Mouse (Mus musculus): Measurements from ENCODE around the gene Aldh18a1. TPM values are rescaled to one million over a fixed set of nuclear protein-coding genes. Genes with fewer than 3 reads are reported as not detected.

Aldh18a1 gene
- total and polyA plus RNA-seq, 3 experiments: 101 to 193 (median 120) TPM

DNA sequence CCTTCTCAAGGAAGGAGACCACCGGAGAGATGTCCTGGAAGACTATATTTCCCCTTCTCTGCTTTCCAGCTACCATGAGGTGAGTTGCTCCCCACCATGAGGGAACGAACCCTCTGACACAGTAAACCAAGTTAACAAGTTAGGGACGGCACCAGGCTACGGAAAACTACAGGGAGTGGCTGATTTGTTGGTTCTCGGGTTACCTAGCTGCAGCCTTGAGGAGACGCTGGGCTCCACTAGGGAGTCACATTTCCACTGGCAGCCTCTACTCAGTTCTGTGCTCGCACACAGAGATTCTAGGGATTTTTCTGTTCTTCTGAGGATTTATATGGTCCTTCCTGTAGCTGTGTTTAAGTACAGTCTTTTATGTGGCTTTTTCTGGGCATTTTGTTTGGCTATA, 32.2 kb downstream of the Aldh18a1 start:
- Histone ChIP-seq H3K79me2 (replicated peaks; ENCODE audit: control insufficient read depth, extremely low read depth, insufficient read depth, poor library complexity, severe bottlenecking) (no peaks in the 10 kb centered on the region), H3K9me3 (replicated peaks; ENCODE audit: low read length) (no peaks in the 10 kb centered on the region), H3K4me3 (replicated peaks in 1 of 3; ENCODE audit: low read depth in 2 of 3, low read length in 2 of 3, poor library complexity in 1 of 3) (no peak overlapping the region), H3K27me3 (replicated peaks) (no peaks in the 10 kb centered on the region), H3K9ac (ENCODE audit: insufficient read depth, low read depth) (no peak overlapping the region), H3K4me1 (ENCODE audit: control insufficient read depth in 1 of 2, insufficient read depth in 2 of 2) (no peaks in the 10 kb centered on the region), H3K27ac (ENCODE audit: insufficient read depth, low read depth) (no peak overlapping the region), H3K4me2 (ENCODE audit: insufficient read depth, low read depth, poor library complexity, severe bottlenecking) (no peak overlapping the region), H3K36me3 (replicated peaks in 1 of 2; ENCODE audit: control insufficient read depth in 1 of 2, insufficient read depth in 1 of 2, low read length in 1 of 2) (peaks cover 72 to 75% of the 10 kb centered on the region in 2 experiments)
- DNase-seq (ENCODE audit: extremely low read depth): no peak
- dilution Hi-C loops (cut with MboI; ENCODE audit: extremely low pct_ligation_motif_present, extremely low pct_unique_long_range_greater_than_20kb, low sequenced_read_pairs): no loop called here
- no peak for TF ChIP-seq ETS1 (conservative IDR thresholded peaks at IDR 0.05; ENCODE audit: low read depth, low read length)
- TF ChIP-seq RAD21 (IDR thresholded peaks at IDR 0.05; ENCODE audit: low read depth, low read length): no peak
- TF ChIP-seq IRF4 (IDR thresholded peaks at IDR 0.05; ENCODE audit: low read depth, low read length): no peak
- TF ChIP-seq CTCF (conservative IDR thresholded peaks at IDR 0.05 in 1 of 2, IDR thresholded peaks at IDR 0.05 in 1 of 2; ENCODE audit: low read depth in 2 of 2, low read length in 2 of 2): no peak
- TF ChIP-seq NRF1 (IDR thresholded peaks at IDR 0.05; ENCODE audit: low read depth, low read length): no peak
- no peak for TF ChIP-seq ZNF384 (IDR thresholded peaks at IDR 0.05; ENCODE audit: low read depth, low read length)
- no peak for TF ChIP-seq ELF1 (IDR thresholded peaks at IDR 0.05; ENCODE audit: low read depth, low read length)
- no peak for TF ChIP-seq JUND (conservative IDR thresholded peaks at IDR 0.05; ENCODE audit: low read depth, low read length)
- no peak for TF ChIP-seq RCOR1 (conservative IDR thresholded peaks at IDR 0.05; ENCODE audit: low read depth, low read length)
- no peak for TF ChIP-seq ZKSCAN1 (IDR thresholded peaks at IDR 0.05; ENCODE audit: borderline replicate concordance, low read depth, low read length)
- no peak for TF ChIP-seq UBTF (IDR thresholded peaks at IDR 0.05; ENCODE audit: low read depth, low read length)
- TF ChIP-seq EP300 (IDR thresholded peaks at IDR 0.05; ENCODE audit: low read length): no peak
- no peak for TF ChIP-seq USF2 (conservative IDR thresholded peaks at IDR 0.05; ENCODE audit: low read depth, low read length)
- no peak for TF ChIP-seq GABPA (IDR thresholded peaks at IDR 0.05; ENCODE audit: insufficient replicate concordance, low read depth, low read length)
- in situ Hi-C loops (cut with MboI; ENCODE audit: low pct_ligation_motif_present, low pct_unique_long_range_greater_than_20kb, low sequenced_read_pairs): no loop called here

DNA sequence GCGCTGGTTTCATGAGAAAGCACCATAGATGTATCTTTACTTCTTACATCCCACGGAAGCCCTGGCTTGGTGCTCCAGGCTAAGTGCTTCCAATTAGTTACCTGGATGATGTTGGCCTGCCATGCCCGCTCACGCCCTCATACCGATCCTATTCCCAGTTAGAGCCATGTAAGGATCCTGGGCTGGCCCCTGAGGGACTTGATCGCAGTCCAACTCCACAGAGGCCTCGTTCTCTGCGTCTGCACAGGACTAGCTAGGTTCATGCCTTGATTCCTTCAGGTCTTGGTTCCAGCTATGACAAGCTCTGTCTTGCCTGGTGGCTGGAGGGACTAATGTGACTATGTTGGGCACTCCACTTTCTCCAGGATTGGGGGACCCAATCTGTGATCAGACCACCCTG, 33.1 kb downstream of the Aldh18a1 start:
- Histone ChIP-seq H3K4me3 (replicated peaks in 1 of 3; ENCODE audit: low read depth in 2 of 3, low read length in 2 of 3, poor library complexity in 1 of 3) (no peak overlapping the region), H3K79me2 (replicated peaks; ENCODE audit: control insufficient read depth, extremely low read depth, insufficient read depth, poor library complexity, severe bottlenecking) (no peaks in the 10 kb centered on the region), H3K27ac (ENCODE audit: insufficient read depth, low read depth) (no peak overlapping the region), H3K27me3 (replicated peaks) (no peaks in the 10 kb centered on the region), H3K9ac (ENCODE audit: insufficient read depth, low read depth) (no peak overlapping the region), H3K36me3 (replicated peaks in 1 of 2; ENCODE audit: control insufficient read depth in 1 of 2, insufficient read depth in 1 of 2, low read length in 1 of 2) (peaks cover 81 to 84% of the 10 kb centered on the region in 2 experiments), H3K4me1 (ENCODE audit: control insufficient read depth in 1 of 2, insufficient read depth in 2 of 2) (no peaks in the 10 kb centered on the region), H3K9me3 (replicated peaks; ENCODE audit: low read length) (no peaks in the 10 kb centered on the region), H3K4me2 (ENCODE audit: insufficient read depth, low read depth, poor library complexity, severe bottlenecking) (no peak overlapping the region)
- TF ChIP-seq ZMIZ1 (IDR thresholded peaks at IDR 0.05; ENCODE audit: low read depth, low read length) (no peak), E2F4 (IDR thresholded peaks at IDR 0.05; ENCODE audit: insufficient replicate concordance, low read depth, low read length) (no peak), UBTF (IDR thresholded peaks at IDR 0.05; ENCODE audit: low read depth, low read length) (no peak), KAT2A (IDR thresholded peaks at IDR 0.05; ENCODE audit: insufficient replicate concordance, low read length) (no peak), EP300 (IDR thresholded peaks at IDR 0.05; ENCODE audit: low read length) (no peak), MAFK (IDR thresholded peaks at IDR 0.05; ENCODE audit: insufficient replicate concordance, low read length) (no peak), JUN (IDR thresholded peaks at IDR 0.05; ENCODE audit: insufficient read depth, low read depth, low read length) (no peak), NELFE (IDR thresholded peaks at IDR 0.05; ENCODE audit: low read depth, low read length) (no peak), USF1 (IDR thresholded peaks at IDR 0.05; ENCODE audit: low read depth, low read length) (no peak), HCFC1 (IDR thresholded peaks at IDR 0.05; ENCODE audit: low read depth, low read length) (no peak), SIN3A (IDR thresholded peaks at IDR 0.05; ENCODE audit: low read length) (no peak), CHD1 (IDR thresholded peaks at IDR 0.05; ENCODE audit: low read depth, low read length) (no peak), MAZ (IDR thresholded peaks at IDR 0.05; ENCODE audit: low read depth, low read length) (no peak), MEF2A (IDR thresholded peaks at IDR 0.05; ENCODE audit: borderline replicate concordance, low read depth, low read length) (no peak), USF2 (conservative IDR thresholded peaks at IDR 0.05; ENCODE audit: low read depth, low read length) (no peak)
- dilution Hi-C loops (cut with MboI; ENCODE audit: extremely low pct_ligation_motif_present, extremely low pct_unique_long_range_greater_than_20kb, low sequenced_read_pairs) (no loop called here), in situ Hi-C loops (cut with MboI; ENCODE audit: low pct_ligation_motif_present, low pct_unique_long_range_greater_than_20kb, low sequenced_read_pairs) (no loop called here)
- DNase-seq (ENCODE audit: extremely low read depth): no peak

Data from CH12.LX (cell line).